Mouse (Mus musculus) ES-E14 (cell line): ENCODE measurements around the gene Dab1. TPM values are rescaled to one million over a fixed set of nuclear protein-coding genes. Genes with fewer than 3 reads are reported as not detected.

Source experiments
- DNase-seq: peaks from one replicate; pipeline ENCODE4 v3.0.0-alpha.2; 2013; ENCODE audit warnings: low read depth, low spot score
- H3K27ac ChIP-seq: 2 replicates; pipeline ENCODE4 v1.5.1; 2012; ENCODE audit warnings: low read depth, mild to moderate bottlenecking, low read length, moderate library complexity, mixed read lengths; ENCODE audit not compliant: poor library complexity, insufficient read depth, severe bottlenecking
- H3K36me3 ChIP-seq: 2 replicates; pipeline ENCODE4 v1.6.1; 2012; ENCODE audit warnings: mild to moderate bottlenecking, low read length, moderate library complexity, mixed read lengths; ENCODE audit not compliant: control insufficient read depth, poor library complexity, insufficient read depth, severe bottlenecking
- H3K4me1 ChIP-seq, 2 experiments: fragments of 150-350 bp in 1 of 2; sonication (generic) in 1 of 2; 2 replicates each; pipeline ENCODE4 v1.6.1; 2012; ENCODE audit warnings: low read length in 2 of 2, mild to moderate bottlenecking in 1 of 2, mixed read lengths in 1 of 2; ENCODE audit not compliant: control insufficient read depth in 2 of 2, insufficient read depth in 2 of 2, poor library complexity in 1 of 2
- H3K4me3 ChIP-seq, 2 experiments: fragments of 150-350 bp in 1 of 2; sonication (generic) in 1 of 2; 2 replicates each; pipeline ENCODE4 v1.5.1; 2012; ENCODE audit warnings: low read length in 2 of 2, low read depth in 1 of 2, mild to moderate bottlenecking in 1 of 2, mixed read lengths in 1 of 2; ENCODE audit not compliant: insufficient read depth in 1 of 2, poor library complexity in 1 of 2, severe bottlenecking in 1 of 2
- H3K9ac ChIP-seq: 2 replicates; pipeline ENCODE4 v1.6.1; 2012; ENCODE audit warnings: low read depth, mild to moderate bottlenecking, low read length, mixed read lengths; ENCODE audit not compliant: poor library complexity, insufficient read depth, severe bottlenecking
- H3K9me3 ChIP-seq: fragments of 150-350 bp; sonication (generic); 2 replicates; pipeline ENCODE4 v1.6.1; 2012; ENCODE audit warnings: low read depth, mild to moderate bottlenecking, low read length; ENCODE audit not compliant: control insufficient read depth, insufficient read depth
- CHD2 ChIP-seq: IDR thresholded peaks from 2 replicates; pipeline ENCODE4 v1.6.1; 2014; ENCODE audit warnings: mild to moderate bottlenecking, low read depth, low read length, inconsistent platforms
- HCFC1 ChIP-seq: IDR thresholded peaks from 2 replicates; pipeline ENCODE4 v1.6.1; 2012; ENCODE audit warnings: low read length, inconsistent platforms, borderline replicate concordance; ENCODE audit not compliant: insufficient read depth
- MAFK ChIP-seq: IDR thresholded peaks from 2 replicates; pipeline ENCODE4 v1.6.1; 2014; ENCODE audit warnings: mild to moderate bottlenecking, low read depth, low read length, inconsistent platforms; ENCODE audit not compliant: insufficient read depth
- ZC3H11A ChIP-seq: IDR thresholded peaks from 2 replicates; pipeline ENCODE4 v1.6.1; 2012; ENCODE audit warnings: low read depth, mild to moderate bottlenecking, inconsistent platforms, low read length, borderline replicate concordance
- ZNF384 ChIP-seq: IDR thresholded peaks from 2 replicates; pipeline ENCODE4 v1.6.1; 2012; ENCODE audit warnings: low read depth, low read length, inconsistent platforms
- in situ Hi-C, 2 experiments: fragments of 600-800 bp; cut with MboI; formaldehyde crosslinking; loops; one replicate each; pipeline ENCODE4 v1.15.1; 2025; ENCODE audit warnings: low sequenced_read_pairs in 2 of 2, inconsistent platforms in 1 of 2; ENCODE audit not compliant: unreplicated experiment in 2 of 2
- total RNA-seq: library from RNA; depleted of rRNA; stranded (reverse); fragments of 300-350 nt; gene quantifications from 2 replicates; pipeline ENCODE4 v1.2.3, GENCODE M21; 2012

The Dab1 gene
- total RNA-seq, 1 experiment: 7.9 TPM

DNA sequence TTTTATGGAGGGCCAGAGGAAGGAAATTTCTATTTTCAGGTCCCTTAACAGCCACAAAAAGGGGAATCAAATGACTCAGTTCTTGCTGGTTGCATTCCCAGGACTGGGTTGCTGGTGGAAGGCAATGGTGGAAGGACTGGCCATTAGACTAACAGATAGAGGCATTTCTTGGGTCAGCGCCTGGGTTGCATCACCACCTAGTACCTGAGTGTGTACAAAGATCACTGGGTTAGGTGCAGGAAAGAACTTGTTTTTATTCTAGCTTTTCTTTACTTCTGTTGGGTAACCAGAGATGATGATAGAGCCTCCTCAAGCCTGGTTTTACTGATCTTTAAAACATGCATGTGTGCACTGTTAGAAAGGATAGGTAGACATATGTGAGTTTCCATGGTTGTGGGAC is 864.8 kb downstream of the Dab1 start:
- Histone ChIP-seq H3K27ac (no peak overlapping the region), H3K36me3 (no peaks in the 10 kb centered on the region), H3K9me3 (no peaks in the 10 kb centered on the region), H3K4me1 (no peaks in the 10 kb centered on the region), H3K9ac (no peak overlapping the region), H3K4me3 (no peak overlapping the region)
- DNase-seq: no peak
- in situ Hi-C loops: no loop called here
- TF ChIP-seq ZC3H11A (no peak), ZNF384 (no peak), MAFK (no peak)

- Histone ChIP-seq H3K9me3 (no peaks in the 10 kb centered on the region), H3K4me1 (peaks cover 0 to 14% of the 10 kb centered on the region in 2 experiments; a peak in 2 of 4 replicates), H3K36me3 (no peaks in the 10 kb centered on the region), H3K9ac (no peak overlapping the region), H3K4me3 (no peak overlapping the region), H3K27ac (0 out of 2 replicates have a peak overlapping the region, but pooled peaks have one; percentile 36)
- no peak for DNase-seq
- in situ Hi-C loops: no loop called here
- TF ChIP-seq CHD2: no peak
- no peak for TF ChIP-seq HCFC1
- no peak for TF ChIP-seq MAFK
- TF ChIP-seq ZC3H11A: no peak
- no peak for TF ChIP-seq ZNF384
Measured at GRCm38 (mm10) chr4:104497221-104497620, 878.1 kb downstream of the Dab1 start.

GRCm38 (mm10) chr4:104500112-104500511 is 881.0 kb downstream of the Dab1 start:
- TF ChIP-seq HCFC1: no peak
- no peak for TF ChIP-seq CHD2
- TF ChIP-seq ZNF384: no peak
- TF ChIP-seq ZC3H11A: no peak
- no peak for TF ChIP-seq MAFK

GRCm38 (mm10) chr4:104500646-104501045 is 881.5 kb downstream of the Dab1 start:
- in situ Hi-C loops: no loop called here
- Histone ChIP-seq H3K36me3 (no peaks in the 10 kb centered on the region), H3K4me3 (no peak overlapping the region), H3K4me1 (peaks cover 3 to 19% of the 10 kb centered on the region in 2 experiments; a peak in 3 of 4 replicates), H3K27ac (no peak overlapping the region), H3K9ac (no peak overlapping the region), H3K9me3 (no peaks in the 10 kb centered on the region)
- DNase-seq: no peak
- no peak for TF ChIP-seq CHD2
- no peak for TF ChIP-seq ZNF384
- TF ChIP-seq MAFK: no peak
- TF ChIP-seq HCFC1: no peak
- TF ChIP-seq ZC3H11A: no peak

More at GRCm38 (mm10) chr4:104500112-104500511, 881.0 kb downstream of the Dab1 start:
- Histone ChIP-seq H3K4me1 (peaks cover 3 to 17% of the 10 kb centered on the region in 2 experiments; a peak in 3 of 4 replicates), H3K36me3 (no peaks in the 10 kb centered on the region), H3K9ac (no peak overlapping the region), H3K9me3 (no peaks in the 10 kb centered on the region), H3K27ac (no peak overlapping the region), H3K4me3 (no peak overlapping the region)
- in situ Hi-C loops: no loop called here
- DNase-seq: no peak

GRCm38 (mm10) chr4:104501245-104501644 is 882.1 kb downstream of the Dab1 start:
- no peak for DNase-seq
- Histone ChIP-seq H3K27ac (no peak overlapping the region), H3K4me1 (peaks cover 3 to 19% of the 10 kb centered on the region in 2 experiments; a peak in 3 of 4 replicates), H3K9me3 (no peaks in the 10 kb centered on the region), H3K36me3 (no peaks in the 10 kb centered on the region), H3K4me3 (no peak overlapping the region), H3K9ac (no peak overlapping the region)
- in situ Hi-C loops: no loop called here
- TF ChIP-seq ZNF384: no peak
- no peak for TF ChIP-seq MAFK
